ENCODE assay signal across 12 mouse cellular contexts in the genomic region with DNA sequence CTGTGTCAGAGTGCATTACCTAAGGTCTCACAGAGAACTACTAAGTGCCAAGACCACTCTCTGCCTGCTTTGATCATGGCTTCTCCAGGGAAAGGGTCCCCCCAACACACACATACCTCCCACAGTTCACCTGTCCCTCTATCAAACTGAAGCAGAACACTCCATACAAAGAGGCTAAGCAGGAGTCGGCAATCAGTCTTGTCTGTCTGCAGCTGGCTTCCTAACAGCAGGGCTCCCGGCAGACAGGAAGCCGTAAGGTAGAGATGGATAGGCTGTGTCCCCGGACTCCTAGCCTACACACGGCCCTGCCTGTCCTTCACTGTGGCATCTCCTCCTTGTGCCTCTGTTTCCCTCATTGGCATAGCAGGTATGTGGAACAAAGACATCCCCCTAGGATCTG.
"Had no signal": no experiment of that assay in that cellular context is flagged by ENCODE, and none has a peak within 500 bp of the region (broad histone marks: within the 10 kb centered on the region; RNA-seq: fewer than 3 reads in every experiment).

No protein-coding gene starts in this region.

- DNase-seq: kidney, adult 18-20 months; kidney, postnatal 14 days; lung, adult 18-20 months; lung, postnatal 36 days; right cerebral cortex, adult 18-20 months had no signal

- H3K27ac ChIP-seq: intestine, embryonic 15.5 days; kidney, embryonic 15.5 days; left cerebral cortex, adult 2 months; limb, embryonic 12.5 days; liver, embryonic 14.5 days; midbrain, embryonic 13.5 days; neural tube, embryonic 15.5 days had no signal

- H3K27me3 ChIP-seq: intestine, embryonic 15.5 days; neural tube, embryonic 15.5 days had no signal

- H3K36me3 ChIP-seq: intestine, embryonic 15.5 days; kidney, embryonic 15.5 days; limb, embryonic 12.5 days; midbrain, embryonic 13.5 days; neural tube, embryonic 15.5 days had no signal

- H3K9me3 ChIP-seq: intestine, embryonic 15.5 days; kidney, embryonic 15.5 days; limb, embryonic 12.5 days; midbrain, embryonic 13.5 days; neural tube, embryonic 15.5 days had no signal

- H3K4me3 ChIP-seq: intestine, embryonic 15.5 days; kidney, embryonic 15.5 days; left cerebral cortex, adult 2 months; limb, embryonic 12.5 days; midbrain, embryonic 13.5 days; neural tube, embryonic 15.5 days had no signal

- H3K9ac ChIP-seq: intestine, embryonic 15.5 days; kidney, embryonic 15.5 days; limb, embryonic 12.5 days; liver, embryonic 14.5 days; midbrain, embryonic 13.5 days; neural tube, embryonic 15.5 days had no signal

- ATAC-seq: intestine, embryonic 15.5 days; midbrain, embryonic 13.5 days had no signal

- H3K4me2 ChIP-seq: intestine, embryonic 15.5 days; kidney, embryonic 15.5 days; limb, embryonic 12.5 days; midbrain, embryonic 13.5 days; neural tube, embryonic 15.5 days had no signal
